Mouse (Mus musculus) midbrain, embryonic 16.5 days (tissue): Measurements from ENCODE around the gene Exph5. TPM values are rescaled to one million over a fixed set of nuclear protein-coding genes. Genes with fewer than 3 reads are reported as not detected.

ENCODE experiments used
- microRNA-seq: library from miRNA; unstranded; fragments of <30 nt; microRNA quantifications from one replicate; pipeline ENCODE4, GENCODE M21; 2017
- polyA plus RNA-seq: library from polyadenylated mRNA; unstranded; fragments of >200 nt; fragmentation: Nextera tagmentation; extraction: Ambion mirVana; gene quantifications from 2 replicates; pipeline ENCODE4 v1.2.1, GENCODE M21; 2015

The Exph5 gene
- polyA plus RNA-seq, 1 experiment from 2014 or later, result 0.39 TPM

Small RNAs within 50 kb of the gene (microRNA-seq; reads per million reads assigned to microRNA genes)
- gene Mir130c, result not detected

Other genes starting within 250 kb of the Exph5 start
- 24.8 and 25.6 TPM in 2 replicates for gene Ddx10, start 53.6 kb upstream of the Exph5 start, polyA plus RNA-seq
- 5.2 and 5.9 TPM in 2 replicates for gene Kdelc2, start 82.4 kb downstream of the Exph5 start, polyA plus RNA-seq
- 0.27 and 0.28 TPM in 2 replicates for gene 4930550C14Rik, start 100.7 kb downstream of the Exph5 start, polyA plus RNA-seq
- 6.6 and 7.9 TPM in 2 replicates for gene Atm, start 235.1 kb downstream of the Exph5 start, polyA plus RNA-seq
- 11.1 and 11.2 TPM in 2 replicates for gene Npat, start 235.4 kb downstream of the Exph5 start, polyA plus RNA-seq